Mouse (Mus musculus) testis, adult 2 months (tissue): ENCODE measurements around the gene Vamp1.

Source experiments
- CTCF ChIP-seq: fragments of 200-500 bp; IDR thresholded peaks from 2 replicates; pipeline ENCODE4 v1.5.1; 2012; ENCODE audit warnings: low read depth, mild to moderate bottlenecking, inconsistent platforms, low read length, moderate library complexity; ENCODE audit not compliant: control insufficient read depth, insufficient read depth, insufficient replicate concordance
- POLR2A ChIP-seq: fragments of 200-500 bp; IDR thresholded peaks from 2 replicates; pipeline ENCODE4 v1.6.1; 2012; ENCODE audit warnings: low read depth, mild to moderate bottlenecking, inconsistent platforms, low read length, moderate library complexity; ENCODE audit not compliant: control insufficient read depth

DNA sequence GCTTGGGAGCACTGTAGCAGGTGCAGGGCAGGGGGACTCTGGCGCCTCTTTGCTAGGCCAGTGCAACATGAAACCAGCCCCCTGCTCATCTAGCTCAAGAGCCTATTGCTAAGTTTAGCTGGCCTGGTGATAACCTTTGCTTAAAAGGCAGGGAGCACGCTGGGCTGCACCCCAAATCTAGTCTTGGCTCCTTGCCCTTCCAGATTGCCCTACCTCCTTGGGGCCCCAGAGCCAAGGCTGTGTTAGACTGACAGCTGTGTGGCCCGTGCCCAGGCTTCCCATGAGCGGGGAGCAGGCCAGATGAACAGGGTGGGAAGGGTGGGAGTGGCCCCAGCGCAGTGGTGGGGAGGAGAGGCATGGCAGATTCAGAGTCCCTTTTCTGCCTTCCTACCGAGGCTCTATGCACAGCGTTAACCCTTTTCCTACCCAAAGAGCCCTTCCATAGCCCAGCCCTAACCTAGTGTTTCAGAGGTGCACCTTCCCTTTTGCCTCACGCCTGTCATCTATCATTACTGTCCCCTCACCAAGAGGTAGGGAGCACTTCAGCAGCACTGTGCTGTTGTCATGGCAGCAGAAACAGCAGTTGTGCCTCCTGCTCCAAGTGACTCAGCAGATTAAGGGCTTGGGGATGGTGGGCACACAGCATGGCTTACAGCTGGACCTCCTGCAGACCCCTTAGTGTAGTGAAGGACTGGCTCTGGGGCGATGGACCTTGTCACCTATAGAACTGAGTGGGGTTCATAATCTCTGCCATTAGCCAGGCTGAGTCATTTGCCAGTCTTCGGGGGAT is 48.3 kb upstream of the Vamp1 start:
- TF ChIP-seq CTCF (no peak), POLR2A (no peak)
